Mouse (Mus musculus) heart, postnatal 14 days (tissue): ENCODE data around the gene Trpt1. TPM values are rescaled to one million over a fixed set of nuclear protein-coding genes. Genes with fewer than 3 reads are reported as not detected.
A peak's percentile ranks its signal among the peaks of the same experiment; 100 is the strongest.

ENCODE experiments used
- DNase-seq, 2 experiments: peaks; one replicate each; pipeline ENCODE4 v3.0.0; 2021 to 2022
- intact Hi-C: fragments of 180-260 bp; cut with DNase I; formaldehyde crosslinking; loops from one replicate; pipeline ENCODE4 v1.15.1; 2025
- total RNA-seq, 2 experiments: library from RNA; stranded (reverse); gene quantifications; 2 replicates each; pipeline ENCODE4 v1.2.3; 2021

Gene Trpt1
- total RNA-seq, 2 experiments from 2014 or later: 18.7 to 20.1 TPM

- intact Hi-C loops: loop anchor here (5.0 kb wide), 1 partner anchor 37 kb away; the partner anchor contains the start of genes Nudt22 and Trpt1
- DNase-seq: no peak
Measured at GRCm38 (mm10) chr19:7034006-7034405, 38.1 kb downstream of the Trpt1 start.

- intact Hi-C loops: no loop called here
- DNase-seq: peak; percentile 42 to 51
Measured at GRCm38 (mm10) chr19:7039088-7039720, 43.3 kb downstream of the Trpt1 start.

GRCm38 (mm10) chr19:7039841-7040636 is 44.1 kb downstream of the Trpt1 start, which contains the start of gene Stip1:
Stip1 (minus strand) TSS chr19:7039967.
- intact Hi-C loops: no loop called here

GRCm38 (mm10) chr19:7040637-7041130 is 44.8 kb downstream of the Trpt1 start:
- intact Hi-C loops: no loop called here
- no peak for DNase-seq

More at GRCm38 (mm10) chr19:7039841-7040636, 44.1 kb downstream of the Trpt1 start, which contains the start of gene Stip1:
- DNase-seq: peak; percentile 97 to 98

- no peak for DNase-seq
- intact Hi-C loops: no loop called here
Measured at GRCm38 (mm10) chr19:7041171-7041570, 45.2 kb downstream of the Trpt1 start.

- no peak for DNase-seq
- intact Hi-C loops: no loop called here
Measured at GRCm38 (mm10) chr19:7044279-7044678, 48.3 kb downstream of the Trpt1 start.

GRCm38 (mm10) chr19:7044706-7045105 is 48.8 kb downstream of the Trpt1 start:
- DNase-seq: no peak
- intact Hi-C loops: no loop called here

Other genes with a start within 250 kb of the Trpt1 start
- 10 to 100 TPM; 14.8 to 18.2 TPM for gene Rps6ka4, start 155.5 kb upstream of the Trpt1 start, total RNA-seq
- gene Ccdc88b, start 137.9 kb upstream of the Trpt1 start, total RNA-seq: 1 to 10 TPM; 1.0 to 1.7 TPM
- 10 to 100 TPM; 26.7 to 30.6 TPM for gene Trmt112, start 86.4 kb upstream of the Trpt1 start, total RNA-seq
- 100 to 1,000 TPM; 595 to 603 TPM for gene Prdx5, start 86.0 kb upstream of the Trpt1 start, total RNA-seq
- 100 to 1,000 TPM; 128 to 136 TPM for gene Esrra, start 74.3 kb upstream of the Trpt1 start, total RNA-seq
- gene Catsperz, start 70.8 kb upstream of the Trpt1 start, total RNA-seq: not detected
- under 1 TPM in 1 of 2 experiments, not detected in 1; 0.26 TPM for gene Kcnk4, start 61.6 kb upstream of the Trpt1 start, total RNA-seq
- gene Bad, start 54.3 kb upstream of the Trpt1 start, total RNA-seq: 10 to 100 TPM; 28.6 to 29.9 TPM
- 10 to 100 TPM; 34.1 to 40.0 TPM for gene Gpr137, start 53.7 kb upstream of the Trpt1 start, total RNA-seq
- gene Ppp1r14b, start 21.2 kb upstream of the Trpt1 start, total RNA-seq: 100 to 1,000 TPM in 1 of 2 experiments, 10 to 100 TPM in 1; 89.8 to 120 TPM
- 10 to 100 TPM; 16.2 to 16.8 TPM for gene Plcb3, start 19.7 kb upstream of the Trpt1 start, total RNA-seq
- gene Fkbp2, start 15.6 kb upstream of the Trpt1 start, total RNA-seq: 10 to 100 TPM; 13.6 to 14.2 TPM
- gene Vegfb, start 8.5 kb upstream of the Trpt1 start, total RNA-seq: 100 to 1,000 TPM; 307 to 309 TPM
- gene Dnajc4, start 3.6 kb upstream of the Trpt1 start, total RNA-seq: 10 to 100 TPM; 54.8 to 62.7 TPM
- gene Nudt22, start within 50 bp of the Trpt1 start, total RNA-seq: 10 to 100 TPM; 24.8 to 26.1 TPM
- gene Fermt3, start 23.3 kb downstream of the Trpt1 start, total RNA-seq: 10 to 100 TPM in 1 of 2 experiments, 1 to 10 TPM in 1; 6.1 to 10.7 TPM
- 100 to 1,000 TPM in 1 of 2 experiments, 10 to 100 TPM in 1; 84.1 to 107 TPM for gene Stip1, start 43.8 kb downstream of the Trpt1 start, total RNA-seq
- 100 to 1,000 TPM; 181 to 186 TPM for gene Macrod1, start 60.7 kb downstream of the Trpt1 start, total RNA-seq
- gene Flrt1, start 109.6 kb downstream of the Trpt1 start, total RNA-seq: 1 to 10 TPM in 1 of 2 experiments, under 1 TPM in 1; 0.98 to 1.0 TPM
- 10 to 100 TPM; 77.4 to 79.9 TPM for gene Otub1, start 210.2 kb downstream of the Trpt1 start, total RNA-seq
- gene Cox8a, start 221.5 kb downstream of the Trpt1 start, total RNA-seq: 100 to 1,000 TPM; 545 to 557 TPM
- gene Naa40, start 245.1 kb downstream of the Trpt1 start, total RNA-seq: 10 to 100 TPM; 19.9 to 20.3 TPM